Mouse (Mus musculus): ENCODE measurements at regions not wholly inside any gene's neighbourhood (a gene's known extent, or its start where the extent isn't known, plus 50 kb on each side); places are given as distances from the start of the nearest gene placed in this dataset.

DNA sequence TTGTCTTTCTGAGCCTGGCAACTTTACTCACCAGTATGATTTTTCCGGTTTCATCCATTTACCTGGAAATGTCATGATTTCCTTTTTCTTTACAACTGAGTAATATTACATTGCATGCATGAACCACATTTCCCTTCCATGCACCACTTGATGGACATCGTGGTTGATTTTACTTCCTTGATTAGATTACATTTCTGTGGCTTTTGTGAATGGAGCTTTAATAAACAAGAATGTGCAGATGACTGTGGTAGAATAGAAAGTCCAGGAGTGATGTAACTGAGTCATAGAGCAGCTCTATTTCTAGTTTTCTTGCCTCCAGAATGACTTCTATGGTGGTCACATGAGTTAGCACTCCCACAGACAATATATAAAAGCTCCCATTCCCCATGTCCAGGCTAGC, 75.2 kb downstream of the Chst2 start:
- no peak for ATAC-seq (replicated peaks; ENCODE audit: poor library complexity, severe bottlenecking)

DNA sequence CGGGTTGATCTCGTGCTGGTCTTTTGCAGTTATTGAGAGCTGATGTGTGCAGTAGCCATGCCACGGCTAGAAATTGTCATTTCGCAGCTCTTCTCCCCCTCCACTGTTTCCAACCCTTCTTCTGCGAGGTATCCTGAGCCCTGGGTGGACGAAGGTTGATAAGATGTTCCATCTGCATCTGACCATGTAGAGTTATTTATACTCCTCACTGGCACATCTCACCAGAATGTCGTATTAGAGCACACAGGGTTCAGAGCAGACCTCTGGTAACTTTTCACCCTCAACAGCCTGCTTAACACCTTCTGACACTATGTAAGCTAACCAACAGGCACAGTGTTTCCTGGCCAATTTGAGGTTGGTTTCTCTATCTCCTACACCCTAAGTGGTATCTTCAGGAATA, 76.4 kb downstream of the Chst2 start:
- no peak for ATAC-seq (replicated peaks; ENCODE audit: poor library complexity, severe bottlenecking)

DNA sequence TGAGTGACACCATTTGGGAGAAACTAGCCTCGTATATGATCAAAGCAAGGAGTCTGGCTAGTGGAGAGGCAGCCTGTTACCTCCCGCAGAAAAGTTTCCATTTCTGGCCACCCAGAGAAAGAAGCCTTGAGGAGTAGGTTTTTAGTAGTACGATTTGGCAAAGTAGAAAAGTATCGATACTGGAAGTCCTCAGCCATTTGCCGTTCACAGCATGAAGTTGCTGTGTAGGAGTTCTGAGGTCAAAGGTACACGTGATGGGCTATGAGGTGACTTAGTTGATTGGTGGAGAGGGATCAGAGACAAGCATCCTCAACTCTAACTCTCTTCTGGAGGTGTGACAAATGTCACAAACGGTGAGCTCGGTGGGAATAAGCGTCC, 77.5 kb downstream of the Chst2 start:
- no peak for ATAC-seq (replicated peaks; ENCODE audit: poor library complexity, severe bottlenecking)

DNA sequence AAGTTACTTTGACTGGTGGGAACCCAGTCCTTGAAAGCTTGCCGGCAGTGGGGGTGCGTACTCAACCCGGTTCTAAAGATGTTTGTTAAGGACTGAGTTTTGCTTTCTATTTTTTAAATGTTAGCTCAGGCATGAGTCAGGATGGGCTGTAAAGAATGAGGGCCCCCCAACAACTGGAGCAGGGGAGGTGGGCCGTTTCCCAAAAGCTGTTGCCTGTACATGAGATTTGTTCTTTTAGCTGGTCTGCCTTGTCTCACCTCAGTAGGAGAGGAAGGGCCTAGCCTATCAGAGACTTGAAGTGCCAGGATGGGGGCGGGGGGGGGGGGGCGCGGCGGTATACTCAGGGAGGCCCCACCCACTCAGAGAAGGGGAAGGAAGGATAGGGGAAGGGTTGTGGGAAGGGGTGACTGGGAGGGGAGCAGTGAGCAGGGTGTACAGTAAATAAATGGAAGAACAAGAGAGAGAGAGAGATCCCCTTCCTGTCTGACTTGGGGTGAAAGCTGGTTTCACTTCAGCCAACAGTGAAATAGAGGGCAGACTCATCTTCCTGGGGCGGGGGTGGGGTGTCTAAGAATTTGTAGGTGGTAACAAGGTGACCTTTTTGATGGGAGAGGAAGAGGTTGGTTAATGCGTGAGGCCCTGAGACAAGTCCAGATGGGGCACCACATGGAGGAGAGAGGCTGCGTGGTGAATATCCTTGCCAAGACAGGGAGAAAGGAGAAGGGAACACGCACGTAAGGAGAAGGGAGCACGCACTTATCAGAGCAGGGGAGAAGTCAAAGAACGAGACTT, 78.1 kb downstream of the Chst2 start:
- peak; percentile 92 for ATAC-seq (replicated peaks; ENCODE audit: poor library complexity, severe bottlenecking)

DNA sequence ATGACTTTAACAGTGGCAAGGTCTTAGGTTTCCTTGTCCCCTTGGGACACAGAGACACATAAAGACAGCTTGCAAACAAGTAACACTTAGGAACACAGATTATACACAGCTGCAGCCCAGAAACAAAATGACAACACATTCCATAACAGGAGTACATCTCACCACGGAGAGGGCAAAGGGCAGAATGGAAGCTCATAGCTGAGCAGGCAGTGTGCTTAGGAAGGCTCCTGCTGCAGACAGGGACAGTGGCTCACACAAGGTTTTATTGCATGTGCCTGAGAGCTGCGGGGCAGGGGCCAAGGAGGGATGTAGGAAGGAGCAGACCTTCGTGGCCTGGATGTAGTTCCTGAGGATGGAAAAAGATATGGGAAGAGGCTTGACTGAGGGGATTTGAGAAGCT, 78.8 kb downstream of the Chst2 start:
- ATAC-seq (replicated peaks; ENCODE audit: poor library complexity, severe bottlenecking), result no peak

DNA sequence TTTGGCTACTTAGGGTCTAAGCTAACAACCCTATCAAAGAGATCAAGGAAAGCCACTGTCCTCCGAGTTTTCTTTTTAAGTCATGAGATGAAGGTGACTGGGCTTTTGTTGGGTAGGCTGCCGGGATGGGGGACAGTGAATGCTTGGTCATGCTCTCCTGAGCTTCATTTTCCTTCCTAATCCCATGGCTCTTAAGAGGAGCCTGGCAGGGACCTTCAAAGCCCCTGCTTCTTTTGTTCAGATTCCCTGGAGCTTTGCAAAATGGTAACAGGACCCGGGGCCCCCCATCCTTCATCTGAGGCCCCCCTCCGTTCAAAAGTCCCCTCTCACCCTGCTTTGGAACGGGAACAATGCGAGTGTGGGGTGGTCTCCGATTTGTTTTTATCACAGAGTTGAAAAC, 82.9 kb downstream of the Chst2 start:
- no peak for ATAC-seq (replicated peaks; ENCODE audit: poor library complexity, severe bottlenecking)

DNA sequence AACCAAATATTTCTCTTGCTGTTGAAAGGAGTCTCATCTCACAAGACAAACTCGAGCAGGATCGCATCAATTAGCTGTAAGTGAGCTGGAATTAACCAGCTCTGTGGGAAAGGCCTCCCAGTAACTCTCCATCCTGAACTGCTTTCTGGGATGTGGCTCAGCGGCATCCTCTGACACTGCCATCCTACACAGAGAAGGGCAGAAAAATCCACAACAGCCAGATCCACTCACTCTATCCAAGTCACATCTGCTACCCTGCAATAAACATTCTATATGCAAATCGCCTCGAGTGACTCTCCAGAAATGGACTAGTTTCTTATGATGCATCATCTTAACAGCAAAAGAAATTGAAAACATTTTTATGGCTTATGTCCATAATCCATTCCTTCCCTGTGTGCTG, 83.6 kb downstream of the Chst2 start:
- ATAC-seq (replicated peaks; ENCODE audit: poor library complexity, severe bottlenecking), result no peak

DNA sequence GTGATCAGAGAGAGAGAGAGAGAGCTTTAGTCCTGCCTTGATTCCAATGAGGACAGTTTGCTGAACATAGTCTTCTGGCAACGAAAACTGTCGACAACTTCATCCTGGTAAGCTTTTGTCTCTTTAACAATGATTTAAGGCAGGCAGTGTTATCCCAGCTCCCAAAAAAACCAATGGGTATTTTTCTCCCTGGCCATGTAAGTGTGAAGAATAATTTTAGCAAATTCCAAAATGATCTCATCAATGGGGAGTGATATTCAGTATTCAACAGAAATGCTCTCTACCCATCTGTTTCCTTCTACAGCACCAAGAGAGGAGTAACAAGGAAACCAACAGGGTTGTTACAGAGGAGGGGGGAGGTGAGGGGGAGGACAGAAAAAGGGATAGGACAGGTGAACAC, 84.5 kb downstream of the Chst2 start:
- ATAC-seq (replicated peaks; ENCODE audit: poor library complexity, severe bottlenecking), result no peak

DNA sequence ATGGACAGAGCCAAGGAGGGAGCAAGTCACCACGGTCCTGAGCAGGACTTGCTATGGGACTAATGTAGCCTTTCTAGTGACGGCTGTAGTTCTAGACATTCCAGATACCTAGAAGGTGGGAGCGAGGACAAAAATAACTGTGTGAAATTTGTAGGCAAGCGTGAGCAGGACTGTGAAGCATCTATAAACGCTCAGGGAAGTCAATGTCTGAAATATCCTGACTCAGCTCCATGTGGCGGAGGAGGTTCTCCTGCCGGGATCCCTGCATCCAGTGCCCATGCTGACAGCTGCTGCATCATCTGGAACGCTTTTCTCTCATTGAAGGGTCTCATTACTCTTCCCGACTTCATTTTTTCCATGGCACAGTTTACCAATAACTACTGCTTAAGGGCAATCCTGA, 87.6 kb downstream of the Chst2 start:
- no peak for ATAC-seq (replicated peaks; ENCODE audit: poor library complexity, severe bottlenecking)

DNA sequence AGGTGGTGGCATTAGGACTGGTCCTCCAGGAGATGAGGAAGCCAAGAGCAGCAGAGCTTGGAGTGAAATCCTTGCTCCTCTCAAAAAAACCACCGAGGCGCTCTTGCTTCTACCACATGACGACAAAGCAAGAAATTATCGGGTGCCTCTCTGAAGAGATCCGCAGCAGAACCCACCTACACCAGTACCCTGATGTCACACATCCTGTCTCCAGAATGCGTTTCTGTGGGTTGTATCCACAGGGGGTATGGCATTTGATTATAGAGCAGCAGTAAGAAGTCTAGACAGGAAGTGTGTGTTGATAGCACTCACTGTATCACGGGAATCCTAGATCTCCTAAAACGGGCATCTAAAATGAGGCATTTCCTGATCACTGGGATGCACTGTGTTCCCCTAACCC, 89.8 kb downstream of the Chst2 start:
- ATAC-seq (replicated peaks; ENCODE audit: poor library complexity, severe bottlenecking), result no peak

DNA sequence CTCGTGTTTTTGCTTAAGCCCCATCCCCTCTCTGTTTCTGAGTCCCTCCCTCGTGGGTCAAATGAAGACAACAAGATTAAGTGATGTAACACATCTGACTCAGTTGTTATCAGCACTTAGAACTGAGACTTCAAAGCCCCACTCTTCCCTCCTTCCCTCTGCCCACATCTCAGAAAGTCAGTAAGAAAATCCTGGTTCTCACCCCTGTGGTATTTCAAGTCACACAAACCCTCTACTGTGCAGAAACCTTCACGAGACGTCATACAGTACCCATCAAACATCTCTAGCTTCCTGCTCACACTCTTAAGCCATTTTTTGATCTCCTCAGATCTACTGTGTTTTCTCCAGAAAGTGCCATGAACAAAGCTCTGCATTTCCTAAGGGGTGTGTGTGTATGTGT, 91.4 kb downstream of the Chst2 start:
- no peak for ATAC-seq (replicated peaks; ENCODE audit: poor library complexity, severe bottlenecking)

DNA sequence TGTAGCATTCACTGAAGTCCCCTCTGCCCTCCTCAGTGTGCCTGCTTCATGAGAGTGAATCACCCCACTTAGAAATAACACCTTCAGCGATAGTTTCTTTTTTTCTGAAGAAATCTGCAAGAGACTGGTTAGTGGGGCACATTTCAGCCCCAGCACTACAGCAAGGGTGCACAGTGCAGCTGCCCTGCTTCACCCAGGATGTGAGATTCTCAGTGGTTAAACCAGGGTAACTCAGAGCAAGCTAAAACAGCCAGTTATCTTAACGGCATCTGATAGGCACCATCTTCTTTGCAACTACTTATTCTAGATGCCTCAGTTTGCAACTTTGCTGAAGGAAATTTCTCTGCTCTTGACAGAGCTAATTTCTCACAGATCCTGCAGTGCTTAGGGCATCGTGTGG, 94.9 kb downstream of the Chst2 start:
- no peak for ATAC-seq (replicated peaks; ENCODE audit: poor library complexity, severe bottlenecking)

DNA sequence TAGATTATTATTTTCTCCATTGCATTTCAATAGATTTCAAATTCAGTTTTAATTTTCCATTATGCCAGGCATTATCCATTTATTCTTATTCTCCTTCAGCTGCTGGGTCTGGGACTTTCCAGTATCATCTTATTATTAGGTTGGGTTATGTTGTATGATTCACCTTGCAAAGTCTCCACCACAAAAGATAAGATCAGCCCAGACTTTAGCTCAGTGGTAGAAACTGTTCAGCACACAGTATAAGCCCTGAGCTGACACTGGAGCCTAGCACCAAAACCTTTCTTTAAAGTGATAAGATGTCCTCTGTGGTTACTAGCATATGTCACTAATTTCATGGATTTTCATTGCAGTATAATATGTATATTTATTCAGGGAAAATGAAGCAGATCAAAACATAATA, 117.5 kb downstream of the Chst2 start:
- ATAC-seq (replicated peaks; ENCODE audit: poor library complexity, severe bottlenecking), result no peak

DNA sequence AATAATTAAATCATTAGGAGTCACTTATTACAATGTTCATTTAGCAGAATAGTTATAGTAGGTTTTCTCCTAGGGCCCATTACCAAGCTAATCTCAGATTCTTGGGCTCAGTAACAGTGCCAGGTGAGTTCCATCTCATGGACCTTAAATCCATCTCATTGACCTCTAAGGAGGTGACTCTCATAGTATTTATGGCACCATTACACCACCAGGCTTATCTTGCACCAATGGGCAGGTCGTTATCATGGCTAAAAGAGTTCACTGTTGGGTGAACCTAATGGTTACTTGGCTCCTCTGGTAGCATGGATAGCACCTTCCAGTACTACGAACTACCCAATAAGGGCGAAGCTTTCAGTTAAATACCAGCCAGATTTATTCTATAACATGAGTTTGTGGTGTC, 123.5 kb downstream of the Chst2 start:
- no peak for ATAC-seq (replicated peaks; ENCODE audit: poor library complexity, severe bottlenecking)

DNA sequence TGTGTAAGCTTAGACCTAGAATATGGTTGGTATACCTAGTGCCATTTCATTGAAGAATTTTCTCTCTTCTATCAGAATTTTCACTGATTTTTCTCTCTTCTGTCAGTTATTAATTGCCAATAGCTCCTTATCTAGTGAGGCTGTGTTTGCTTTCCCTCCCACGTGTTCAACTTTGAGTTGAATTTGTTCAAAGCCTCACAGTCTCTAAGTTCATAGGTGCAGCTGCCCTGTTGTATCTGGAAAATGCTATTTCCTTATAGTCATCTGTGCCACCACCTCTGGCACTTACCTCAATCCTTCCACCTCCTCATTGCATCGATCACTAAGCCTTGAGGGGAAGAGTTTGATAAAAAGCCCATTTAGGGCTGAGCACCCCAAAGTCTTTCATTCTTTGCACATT, 124.0 kb downstream of the Chst2 start:
- no peak for ATAC-seq (replicated peaks; ENCODE audit: poor library complexity, severe bottlenecking)
